Mouse (Mus musculus) neutrophil, adult 83 days (primary cell): Measurements from ENCODE around the gene Phf11d. TPM values are rescaled to one million over a fixed set of nuclear protein-coding genes. Genes with fewer than 3 reads are reported as not detected.

Experiments used
- total RNA-seq, 2 experiments: library from RNA; stranded (reverse); gene quantifications; one replicate each; pipeline ENCODE4 v1.2.4; 2023

Gene Phf11d
- total RNA-seq = 1 to 10 TPM; 3.3 to 4.5 TPM

DNA sequence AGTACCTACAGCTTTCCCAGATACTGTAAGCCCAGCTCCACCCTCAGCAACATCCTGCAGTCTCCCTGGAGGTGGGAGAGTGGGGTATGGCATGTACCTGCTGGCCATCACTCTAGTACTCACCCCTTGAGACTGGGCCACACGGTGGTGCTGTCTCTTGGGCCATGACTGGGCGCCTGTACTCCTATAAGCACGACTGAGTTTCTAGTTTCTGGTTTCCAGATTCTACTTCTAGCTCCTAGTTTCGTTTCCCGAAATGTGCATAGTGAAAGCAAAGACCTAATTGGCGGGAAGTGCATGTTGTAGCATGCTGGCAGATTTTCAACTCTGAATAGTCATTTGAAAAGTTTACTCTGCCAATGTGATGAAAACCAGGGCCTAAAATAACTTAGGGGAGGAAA is at the start of gene Phf11d:
TSS of gene Phf11d (minus strand) at position 227 of the 401 bp plus-strand sequence.

DNA sequence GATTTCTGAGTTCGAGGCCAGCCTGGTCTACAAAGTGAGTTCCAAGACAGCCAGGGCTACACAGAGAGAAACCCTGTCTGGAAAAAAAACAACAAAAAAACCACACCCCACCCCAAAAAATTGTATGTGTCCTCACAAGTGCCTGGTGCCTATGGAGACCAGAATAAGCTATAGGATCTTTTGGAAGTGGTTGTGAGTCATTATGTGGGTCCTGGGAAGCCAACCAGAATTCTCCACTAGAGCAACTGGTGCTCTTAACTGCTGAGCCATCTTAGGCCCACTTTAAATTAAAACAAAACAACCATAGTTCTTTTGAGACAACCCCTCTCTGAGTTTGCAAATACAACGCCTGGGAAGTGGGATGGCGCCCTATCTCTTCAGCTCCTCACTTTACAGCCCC is 30.0 kb upstream of the Phf11d start, which contains the start of gene Phf11c:
TSS of gene Phf11c (minus strand) at position 101 of the 400 bp plus-strand sequence.

GRCm38 (mm10) chr14:59341189-59341588 is 24.1 kb downstream of the Phf11d start, which contains the start of gene Phf11b:
Gene Phf11b, minus strand, starts transcription at chr14:59341351.

Other genes with a start within 250 kb of the Phf11d start
- not detected for gene 1700129C05Rik, start 222.6 kb downstream of the Phf11d start, total RNA-seq
- gene Gm5142, start 186.7 kb downstream of the Phf11d start, total RNA-seq = not detected
- gene Rcbtb1, start 164.3 kb downstream of the Phf11d start, total RNA-seq = 1 to 10 TPM; 8.5 to 10.0 TPM
- under 1 TPM in 1 of 2 experiments, not detected in 1; 0.93 TPM for gene Gm6904, start 105.3 kb downstream of the Phf11d start, total RNA-seq
- gene Phf11a, start 67.9 kb downstream of the Phf11d start, total RNA-seq = 1 to 10 TPM in 1 of 2 experiments, under 1 TPM in 1; 0.94 to 1.1 TPM
- gene Phf11b, start 24.1 kb downstream of the Phf11d start, total RNA-seq = 1 to 10 TPM; 5.5 to 6.4 TPM
- 1 to 10 TPM; 1.4 to 1.8 TPM for gene Phf11c, start 29.9 kb upstream of the Phf11d start, total RNA-seq
- gene Setdb2, start 75.4 kb upstream of the Phf11d start, total RNA-seq = 10 to 100 TPM; 14.3 to 20.0 TPM
- gene Cab39l, start 75.5 kb upstream of the Phf11d start, total RNA-seq = 10 to 100 TPM; 14.2 to 15.6 TPM
- gene Cdadc1, start 232.5 kb upstream of the Phf11d start, total RNA-seq = 10 to 100 TPM; 35.7 to 40.7 TPM